Mouse (Mus musculus) effector memory CD4-positive, alpha-beta T cell, adult 5 months (primary cell): ENCODE data around the gene Nagpa. TPM values are rescaled to one million over a fixed set of nuclear protein-coding genes. Genes with fewer than 3 reads are reported as not detected.

Source experiments
- polyA plus RNA-seq: library from polyadenylated mRNA; unstranded; fragments of 100-300 nt; shearing (Covaris generic); gene quantifications from one replicate; pipeline ENCODE4 v1.2.1, GENCODE M21; 2017

Gene Nagpa
- polyA plus RNA-seq = 26.1 TPM

DNA sequence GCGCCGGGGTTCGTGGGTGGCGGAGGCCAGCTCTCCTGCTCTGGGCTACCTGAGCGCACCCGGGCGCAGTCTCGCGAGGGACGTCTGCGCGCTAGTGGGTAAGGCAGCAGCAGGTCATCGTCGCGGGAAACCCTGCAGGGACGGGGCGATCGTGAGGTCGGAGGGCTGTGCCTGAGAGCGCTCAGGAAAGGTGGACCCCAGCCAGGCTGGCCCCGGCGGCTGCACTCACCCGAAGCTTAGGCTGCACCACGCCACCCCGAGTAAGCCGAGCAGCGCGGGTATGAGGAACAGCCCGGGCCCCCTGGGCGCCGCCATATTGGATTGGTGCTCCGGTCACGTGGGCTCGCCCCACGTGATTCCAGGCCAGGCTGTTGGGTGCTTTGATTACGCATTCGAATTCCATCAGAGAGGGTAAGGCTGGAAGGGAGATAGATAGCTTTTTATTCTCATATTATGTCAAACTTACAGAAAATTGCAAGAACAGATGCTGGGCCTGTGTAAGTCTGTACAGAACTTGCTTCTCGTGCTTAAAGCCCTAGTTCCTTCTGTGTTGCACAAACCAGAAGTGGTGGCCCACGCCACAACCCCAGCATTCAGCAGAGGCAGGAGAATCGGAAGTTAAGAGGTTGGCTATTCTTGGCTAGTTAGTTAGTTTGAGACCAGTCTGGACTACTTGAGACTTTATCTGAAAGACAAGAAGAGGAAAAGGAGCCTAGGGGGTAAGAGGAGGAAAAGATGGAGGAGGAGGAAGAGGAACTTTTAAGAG lies at the start of gene Nagpa:
Gene Nagpa (minus strand): TSS at position 345 of the 766 bp plus-strand sequence.

GRCm38 (mm10) chr16:5233418-5234313 lies 29.9 kb upstream of the Nagpa start, which contains the start of gene Alg1:
Gene Alg1 (plus strand): TSS chr16:5233621.

GRCm38 (mm10) chr16:5222140-5222539 lies 18.3 kb upstream of the Nagpa start, which contains the start of gene AU021092:
Gene AU021092 (minus strand): TSS chr16:5222299.

GRCm38 (mm10) chr16:5147037-5147385 lies 56.8 kb downstream of the Nagpa start, which contains the start of gene Sec14l5:
Gene Sec14l5 (plus strand): TSS chr16:5147109.

Other genes with a start within 250 kb of the Nagpa start
- gene Anks3, start 239.8 kb downstream of the Nagpa start, polyA plus RNA-seq = 55.1 TPM
- not detected for gene Sept12, start 206.2 kb downstream of the Nagpa start, polyA plus RNA-seq
- not detected for gene Smim22, start 196.7 kb downstream of the Nagpa start, polyA plus RNA-seq
- 15.3 TPM for gene Rogdi, start 190.5 kb downstream of the Nagpa start, polyA plus RNA-seq
- gene Glyr1, start 154.1 kb downstream of the Nagpa start, polyA plus RNA-seq = 122 TPM
- 78.4 TPM for gene Ubn1, start 154.0 kb downstream of the Nagpa start, polyA plus RNA-seq
- gene Ppl, start 71.6 kb downstream of the Nagpa start, polyA plus RNA-seq = 0.15 TPM
- not detected for gene Sec14l5, start 56.9 kb downstream of the Nagpa start, polyA plus RNA-seq
- gene AU021092, start 18.3 kb upstream of the Nagpa start, polyA plus RNA-seq = not detected
- gene Alg1, start 29.6 kb upstream of the Nagpa start, polyA plus RNA-seq = 40.8 TPM
- gene Eef2kmt, start 52.0 kb upstream of the Nagpa start, polyA plus RNA-seq = 25.8 TPM